Mouse (Mus musculus) forebrain, embryonic 10.5 days (tissue): ENCODE results near the gene Fxyd4. TPM values are rescaled to one million over a fixed set of nuclear protein-coding genes. Genes with fewer than 3 reads are reported as not detected.
A peak's percentile ranks its signal among the peaks of the same experiment; 100 is the strongest.

Source experiments
- DNase-seq: peaks from one replicate; pipeline ENCODE4 v3.0.0-alpha.2; 2017; ENCODE audit warnings: low spot score; ENCODE audit errors: extremely low spot score
- H3K27ac ChIP-seq: fragments of 300-500 bp; sonication (generic); 2 replicates; pipeline ENCODE4 v1.5.1; 2016; ENCODE audit warnings: mild to moderate bottlenecking
- H3K27me3 ChIP-seq: fragments of 300-500 bp; sonication (generic); 2 replicates; pipeline ENCODE4 v1.6.1; 2016; ENCODE audit warnings: mild to moderate bottlenecking; ENCODE audit not compliant: poor library complexity, severe bottlenecking
- H3K36me3 ChIP-seq: fragments of 300-500 bp; sonication (generic); replicated peaks from 2 replicates; pipeline ENCODE4 v1.6.1; 2016; ENCODE audit warnings: mild to moderate bottlenecking, moderate library complexity
- H3K4me1 ChIP-seq: fragments of 300-500 bp; sonication (generic); 2 replicates; pipeline ENCODE4 v1.6.1; 2016
- H3K4me3 ChIP-seq: fragments of 300-500 bp; sonication (generic); 2 replicates; pipeline ENCODE4 v1.5.1; 2016; ENCODE audit warnings: mild to moderate bottlenecking, moderate library complexity
- H3K9me3 ChIP-seq: fragments of 300-500 bp; sonication (generic); 2 replicates; pipeline ENCODE4 v1.6.1; 2016; ENCODE audit warnings: mild to moderate bottlenecking, moderate library complexity
- WGBS: fragments of 180-500 bp; shearing (Covaris S2); methylation state at CpG from one replicate; pipeline ENCODE4 v1.1.7; 2016; 5-methylcytosine and 5-hydroxymethylcytosine counted together
- polyA plus RNA-seq: library from polyadenylated mRNA; unstranded; fragments of >200 nt; fragmentation: Nextera tagmentation; extraction: Ambion mirVana; gene quantifications from 2 replicates; pipeline ENCODE4 v1.2.1, GENCODE M21; 2016

The Fxyd4 gene
- polyA plus RNA-seq, 1 experiment from 2014 or later = 2.0 TPM

- Histone ChIP-seq H3K4me3 (no peak overlapping the region), H3K9me3 (no peaks in the 10 kb centered on the region), H3K27ac (no peak overlapping the region), H3K27me3 (no peaks in the 10 kb centered on the region), H3K4me1 (no peaks in the 10 kb centered on the region), H3K36me3 (peaks cover 32% of the 10 kb centered on the region)
- WGBS = 60% methylated on average over 11 of the region's 11 CpGs
- no peak for DNase-seq
Observed at GRCm38 (mm10) chr6:117932325-117933051, 5.0 kb downstream of the Fxyd4 start.

GRCm38 (mm10) chr6:117929945-117930655 is 7.4 kb downstream of the Fxyd4 start:
- H3K27ac ChIP-seq = no peak overlapping the region
- WGBS = 93% methylated on average over 3 of the region's 3 CpGs
- H3K36me3 ChIP-seq = peaks cover 53% of the 10 kb centered on the region
- H3K9me3 ChIP-seq = no peaks in the 10 kb centered on the region
- no peaks in the 10 kb centered on the region for H3K27me3 ChIP-seq
- no peak overlapping the region for H3K4me3 ChIP-seq
- H3K4me1 ChIP-seq = no peaks in the 10 kb centered on the region
- no peak for DNase-seq

GRCm38 (mm10) chr6:117928746-117929145 is 8.7 kb downstream of the Fxyd4 start:
- Histone ChIP-seq H3K9me3 (no peaks in the 10 kb centered on the region), H3K4me3 (no peak overlapping the region), H3K4me1 (no peaks in the 10 kb centered on the region), H3K27me3 (no peaks in the 10 kb centered on the region), H3K36me3 (peaks cover 53% of the 10 kb centered on the region), H3K27ac (no peak overlapping the region)
- WGBS = 90% methylated on average over 5 of the region's 5 CpGs
- DNase-seq = no peak

- Histone ChIP-seq H3K36me3 (peaks cover 57% of the 10 kb centered on the region), H3K27ac (no peak overlapping the region), H3K4me3 (no peak overlapping the region), H3K9me3 (no peaks in the 10 kb centered on the region), H3K27me3 (no peaks in the 10 kb centered on the region), H3K4me1 (no peaks in the 10 kb centered on the region)
- DNase-seq = no peak
- WGBS = 88% methylated on average over 7 of the region's 7 CpGs
Observed at GRCm38 (mm10) chr6:117927955-117928354, 9.5 kb downstream of the Fxyd4 start.

- Histone ChIP-seq H3K27ac (no peak overlapping the region), H3K4me3 (no peak overlapping the region), H3K9me3 (no peaks in the 10 kb centered on the region), H3K36me3 (peaks cover 67% of the 10 kb centered on the region), H3K27me3 (no peaks in the 10 kb centered on the region), H3K4me1 (no peaks in the 10 kb centered on the region)
- DNase-seq = no peak
- WGBS = 76% methylated on average over 4 of the region's 4 CpGs
Observed at GRCm38 (mm10) chr6:117926871-117927491, 10.5 kb downstream of the Fxyd4 start.

- DNase-seq = no peak
- WGBS = 93% methylated on average over 3 of the region's 3 CpGs
- Histone ChIP-seq H3K4me1 (peaks cover 29% of the 10 kb centered on the region), H3K27me3 (no peaks in the 10 kb centered on the region), H3K4me3 (no peak overlapping the region), H3K36me3 (peaks cover 75% of the 10 kb centered on the region), H3K27ac (no peak overlapping the region), H3K9me3 (no peaks in the 10 kb centered on the region)
Observed at GRCm38 (mm10) chr6:117922041-117922440, 15.5 kb downstream of the Fxyd4 start.

GRCm38 (mm10) chr6:117920659-117921640 is 16.5 kb downstream of the Fxyd4 start:
- no peak overlapping the region for H3K4me3 ChIP-seq
- 71% methylated on average over 3 of the region's 3 CpGs for WGBS
- DNase-seq = no peak
- no peak overlapping the region for H3K27ac ChIP-seq
- peaks cover 38% of the 10 kb centered on the region for H3K4me1 ChIP-seq
- H3K27me3 ChIP-seq = no peaks in the 10 kb centered on the region
- peaks cover 64% of the 10 kb centered on the region for H3K36me3 ChIP-seq
- no peaks in the 10 kb centered on the region for H3K9me3 ChIP-seq

- Histone ChIP-seq H3K9me3 (no peaks in the 10 kb centered on the region), H3K4me3 (peak overlapping the region; percentile 75), H3K27ac (peak overlapping the region; percentile 92), H3K36me3 (peaks cover 53% of the 10 kb centered on the region), H3K4me1 (peaks cover 54% of the 10 kb centered on the region), H3K27me3 (no peaks in the 10 kb centered on the region)
- no peak for DNase-seq
- WGBS = 42% methylated on average over 5 of the region's 5 CpGs
Observed at GRCm38 (mm10) chr6:117918043-117918442, 19.4 kb downstream of the Fxyd4 start.

GRCm38 (mm10) chr6:117917576-117917975 is 19.9 kb downstream of the Fxyd4 start:
- peak; percentile 75 for DNase-seq
- WGBS = 1% methylated on average over 21 of the region's 21 CpGs

GRCm38 (mm10) chr6:117916737-117917426 is 20.6 kb downstream of the Fxyd4 start:
- Histone ChIP-seq H3K36me3 (peaks cover 42% of the 10 kb centered on the region), H3K4me1 (peaks cover 54% of the 10 kb centered on the region), H3K4me3 (peak overlapping the region; percentile 75), H3K27ac (peak overlapping the region; percentile 92), H3K27me3 (no peaks in the 10 kb centered on the region), H3K9me3 (no peaks in the 10 kb centered on the region)
- DNase-seq = peak; percentile 85
- under 1% methylated on average over 62 of the region's 62 CpGs for WGBS

More at GRCm38 (mm10) chr6:117917576-117917975, 19.9 kb downstream of the Fxyd4 start:
- Histone ChIP-seq H3K36me3 (peaks cover 49% of the 10 kb centered on the region), H3K4me3 (peak overlapping the region; percentile 75), H3K27ac (peak overlapping the region; percentile 92), H3K4me1 (peaks cover 54% of the 10 kb centered on the region), H3K27me3 (no peaks in the 10 kb centered on the region), H3K9me3 (no peaks in the 10 kb centered on the region)

- Histone ChIP-seq H3K4me3 (peak overlapping the region; percentile 75), H3K36me3 (peaks cover 37% of the 10 kb centered on the region), H3K9me3 (no peaks in the 10 kb centered on the region), H3K27me3 (no peaks in the 10 kb centered on the region), H3K27ac (peak overlapping the region; percentile 92), H3K4me1 (peaks cover 54% of the 10 kb centered on the region)
- 2% methylated on average over 12 of the region's 12 CpGs for WGBS
- no peak for DNase-seq
Observed at GRCm38 (mm10) chr6:117916205-117916736, 21.2 kb downstream of the Fxyd4 start.
